Mouse (Mus musculus) forebrain, postnatal 0 days (tissue): ENCODE results near the gene Gm20538. TPM values are rescaled to one million over a fixed set of nuclear protein-coding genes. Genes with fewer than 3 reads are reported as not detected.
A peak's percentile ranks its signal among the peaks of the same experiment; 100 is the strongest.

Experiments used
- ATAC-seq: fragments of 200-750 bp; cut with Nextera tagmentation; 2 replicates; pipeline ENCODE4 v1.8.0; 2017; ENCODE audit warnings: mild to moderate bottlenecking, moderate library complexity
- DNase-seq: peaks from one replicate; pipeline ENCODE4 v3.0.0-alpha.2; 2015
- H3K27ac ChIP-seq: fragments of 300-500 bp; sonication (generic); 2 replicates; pipeline ENCODE4 v1.5.1; 2014; ENCODE audit warnings: low read depth, mild to moderate bottlenecking, antibody characterized with exemption, low read length, moderate library complexity, mixed read lengths
- H3K27me3 ChIP-seq: fragments of 300-500 bp; sonication (generic); 2 replicates; pipeline ENCODE4 v1.6.1; 2014; ENCODE audit warnings: mild to moderate bottlenecking, low read length, mixed read lengths; ENCODE audit not compliant: insufficient read depth
- H3K36me3 ChIP-seq: fragments of 300-500 bp; sonication (generic); 2 replicates; pipeline ENCODE4 v1.6.1; 2014; ENCODE audit warnings: mild to moderate bottlenecking, moderate library complexity; ENCODE audit not compliant: insufficient read depth
- H3K4me1 ChIP-seq: fragments of 300-500 bp; sonication (generic); 2 replicates; pipeline ENCODE4 v1.6.1; 2014; ENCODE audit warnings: antibody characterized with exemption; ENCODE audit not compliant: insufficient read depth
- H3K4me2 ChIP-seq: fragments of 300-500 bp; sonication (generic); 2 replicates; pipeline ENCODE4 v1.6.1; 2014; ENCODE audit warnings: low read depth, mild to moderate bottlenecking, moderate library complexity
- H3K4me3 ChIP-seq: fragments of 300-500 bp; sonication (generic); 2 replicates; pipeline ENCODE4 v1.5.1; 2014; ENCODE audit warnings: low read depth, low read length, mixed read lengths
- H3K9ac ChIP-seq: fragments of 300-500 bp; sonication (generic); 2 replicates; pipeline ENCODE4 v1.6.1; 2014; ENCODE audit warnings: mild to moderate bottlenecking
- H3K9me3 ChIP-seq: fragments of 300-500 bp; sonication (generic); 2 replicates; pipeline ENCODE4 v1.6.1; 2016; ENCODE audit warnings: low read length
- CTCF ChIP-seq: sonication (generic); IDR thresholded peaks from 2 replicates; pipeline ENCODE4 v1.5.1; 2016; ENCODE audit warnings: antibody characterized with exemption, control low read depth, low read depth
- WGBS: fragments of 180-500 bp; shearing (Covaris S2); extraction: QIAGEN DNeasy Blood & Tissue Kit; methylation state at CpG from one replicate; pipeline ENCODE4 v1.1.7; 2014; 5-methylcytosine and 5-hydroxymethylcytosine counted together
- polyA plus RNA-seq: library from polyadenylated mRNA; unstranded; fragments of >200 nt; fragmentation: Nextera tagmentation; extraction: Ambion mirVana; gene quantifications from 2 replicates; pipeline ENCODE4 v1.2.1, GENCODE M21; 2015
- total RNA-seq: library from RNA; depleted of rRNA; stranded (reverse); fragments of >200 nt; gene quantifications from 2 replicates; pipeline ENCODE4 v1.2.3, GENCODE M21; 2014

The Gm20538 gene
- total and polyA plus RNA-seq, 2 experiments from 2014 or later = not detected

DNA sequence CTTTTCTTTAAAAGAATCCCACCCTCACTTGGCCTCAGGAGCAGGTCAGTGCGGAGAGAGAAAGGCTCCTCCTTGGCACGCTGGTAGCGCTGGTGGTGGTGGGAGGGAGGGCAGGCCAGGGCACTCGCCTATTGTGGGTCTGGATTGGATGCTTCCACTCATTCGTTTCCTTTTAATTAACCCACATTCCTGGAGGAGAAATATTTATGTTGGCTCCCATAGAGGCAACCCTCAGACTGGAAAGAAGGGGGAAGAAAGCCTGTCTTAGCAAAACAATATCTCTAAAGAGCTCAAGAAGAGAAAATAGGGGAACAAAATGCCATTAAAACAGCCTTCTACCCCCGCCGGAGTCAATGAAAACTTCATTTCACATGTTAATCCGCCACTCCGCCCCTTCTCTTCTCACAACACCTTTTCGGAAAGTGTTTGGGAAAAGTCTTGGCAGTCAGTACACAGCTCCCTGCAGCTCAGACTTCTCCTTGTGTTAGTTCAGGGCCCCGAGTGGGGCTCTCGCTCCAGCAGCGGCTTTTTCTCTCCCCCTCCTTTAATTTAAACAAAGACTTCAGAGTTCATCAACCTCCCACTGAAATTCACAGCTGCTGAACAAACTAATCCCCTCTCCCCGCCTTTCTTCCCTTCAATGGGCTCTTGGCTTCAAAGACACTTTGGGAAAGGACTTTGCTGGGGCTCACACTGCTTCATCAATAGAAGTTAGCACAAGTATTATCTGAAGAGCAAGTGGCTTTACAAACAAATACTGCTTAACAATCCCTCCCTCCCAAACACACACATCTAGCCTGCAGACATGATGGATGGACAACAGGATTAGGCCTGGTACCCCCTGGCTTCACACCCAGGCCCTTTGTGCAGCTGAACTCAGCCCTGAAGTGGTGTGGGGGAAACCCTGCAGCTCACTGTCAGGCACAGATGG is 37.8 kb downstream of the Gm20538 start:
- H3K27me3 ChIP-seq = peaks cover 95% of the 10 kb centered on the region
- H3K36me3 ChIP-seq = no peaks in the 10 kb centered on the region
- no peak overlapping the region for H3K27ac ChIP-seq
- no peak overlapping the region for H3K4me3 ChIP-seq
- peaks cover 8% of the 10 kb centered on the region; the same call in 1 of the 2 replicates for H3K4me1 ChIP-seq
- H3K4me2 ChIP-seq = no peak overlapping the region
- no peak for TF ChIP-seq CTCF
- ATAC-seq = peak; percentile 81
- H3K9ac ChIP-seq = no peak overlapping the region
- peak; percentile 47 for DNase-seq
- H3K9me3 ChIP-seq = no peaks in the 10 kb centered on the region
- WGBS = 4% methylated on average over 14 of the region's 14 CpGs

GRCm38 (mm10) chr19:44513921-44514482 is 38.6 kb downstream of the Gm20538 start:
- no peaks in the 10 kb centered on the region for H3K9me3 ChIP-seq
- no peak for DNase-seq
- H3K4me2 ChIP-seq = no peak overlapping the region
- no peak for ATAC-seq
- WGBS = 8% methylated on average over 7 of the region's 7 CpGs
- no peak overlapping the region for H3K27ac ChIP-seq
- H3K4me1 ChIP-seq = peaks cover 8% of the 10 kb centered on the region; the same call in 1 of the 2 replicates
- H3K9ac ChIP-seq = no peak overlapping the region
- H3K36me3 ChIP-seq = no peaks in the 10 kb centered on the region
- TF ChIP-seq CTCF = no peak
- H3K27me3 ChIP-seq = peaks cover 92% of the 10 kb centered on the region
- H3K4me3 ChIP-seq = no peak overlapping the region

GRCm38 (mm10) chr19:44513054-44513833 is 39.4 kb downstream of the Gm20538 start:
- H3K4me2 ChIP-seq = no peak overlapping the region
- no peak for ATAC-seq
- no peak overlapping the region for H3K27ac ChIP-seq
- no peaks in the 10 kb centered on the region for H3K36me3 ChIP-seq
- peaks cover 85% of the 10 kb centered on the region for H3K27me3 ChIP-seq
- 9% methylated on average over 11 of the region's 11 CpGs for WGBS
- DNase-seq = no peak
- H3K9me3 ChIP-seq = no peaks in the 10 kb centered on the region
- H3K4me3 ChIP-seq = no peak overlapping the region
- peaks cover 8% of the 10 kb centered on the region; the same call in 1 of the 2 replicates for H3K4me1 ChIP-seq
- TF ChIP-seq CTCF = no peak
- no peak overlapping the region for H3K9ac ChIP-seq

- Histone ChIP-seq H3K9ac (no peak overlapping the region), H3K27ac (no peak overlapping the region), H3K27me3 (peaks cover 84% of the 10 kb centered on the region), H3K4me1 (peaks cover 8% of the 10 kb centered on the region; the same call in 1 of the 2 replicates), H3K4me2 (no peak overlapping the region), H3K36me3 (no peaks in the 10 kb centered on the region), H3K4me3 (no peak overlapping the region), H3K9me3 (no peaks in the 10 kb centered on the region)
- 22% methylated on average over 5 of the region's 5 CpGs for WGBS
- DNase-seq (no peak), ATAC-seq (no peak)
- TF ChIP-seq CTCF = no peak
These were observed 40.0 kb downstream of the Gm20538 start for GRCm38 (mm10) chr19:44512601-44513000.

GRCm38 (mm10) chr19:44511451-44512231 is 41.0 kb downstream of the Gm20538 start:
- ATAC-seq (no peak; the same call in 1 of the 2 replicates), DNase-seq (peak; percentile 35)
- Histone ChIP-seq H3K9me3 (no peaks in the 10 kb centered on the region), H3K36me3 (no peaks in the 10 kb centered on the region), H3K27ac (no peak overlapping the region), H3K4me3 (peak overlapping the region; percentile 35), H3K9ac (no peak overlapping the region), H3K27me3 (peaks cover 81% of the 10 kb centered on the region), H3K4me2 (peak overlapping the region; percentile 69), H3K4me1 (peaks cover 8% of the 10 kb centered on the region; the same call in 1 of the 2 replicates)
- TF ChIP-seq CTCF = no peak
- 3% methylated on average over 66 of the region's 66 CpGs for WGBS

GRCm38 (mm10) chr19:44510534-44511175 is 42.0 kb downstream of the Gm20538 start:
- TF ChIP-seq CTCF = no peak
- Histone ChIP-seq H3K9me3 (no peaks in the 10 kb centered on the region), H3K4me2 (no peak overlapping the region), H3K27me3 (peaks cover 82% of the 10 kb centered on the region), H3K36me3 (no peaks in the 10 kb centered on the region), H3K4me3 (no peak overlapping the region), H3K27ac (no peak overlapping the region), H3K9ac (no peak overlapping the region), H3K4me1 (peaks cover 8% of the 10 kb centered on the region; the same call in 1 of the 2 replicates)
- DNase-seq (no peak), ATAC-seq (no peak)
- WGBS = 4% methylated on average over 12 of the region's 12 CpGs
